Mouse (Mus musculus) stomach, postnatal 0 days (tissue): Measurements from ENCODE around the gene Ikbke.

Experiments
- CTCF ChIP-seq: IDR thresholded peaks from 2 replicates; pipeline ENCODE4 v1.5.1; 2016; ENCODE audit warnings: antibody characterized with exemption, low read depth, mild to moderate bottlenecking, moderate library complexity
- EP300 ChIP-seq: optimal IDR thresholded peaks from 2 replicates; pipeline ENCODE3; 2016; ENCODE audit warnings: antibody characterized with exemption

DNA sequence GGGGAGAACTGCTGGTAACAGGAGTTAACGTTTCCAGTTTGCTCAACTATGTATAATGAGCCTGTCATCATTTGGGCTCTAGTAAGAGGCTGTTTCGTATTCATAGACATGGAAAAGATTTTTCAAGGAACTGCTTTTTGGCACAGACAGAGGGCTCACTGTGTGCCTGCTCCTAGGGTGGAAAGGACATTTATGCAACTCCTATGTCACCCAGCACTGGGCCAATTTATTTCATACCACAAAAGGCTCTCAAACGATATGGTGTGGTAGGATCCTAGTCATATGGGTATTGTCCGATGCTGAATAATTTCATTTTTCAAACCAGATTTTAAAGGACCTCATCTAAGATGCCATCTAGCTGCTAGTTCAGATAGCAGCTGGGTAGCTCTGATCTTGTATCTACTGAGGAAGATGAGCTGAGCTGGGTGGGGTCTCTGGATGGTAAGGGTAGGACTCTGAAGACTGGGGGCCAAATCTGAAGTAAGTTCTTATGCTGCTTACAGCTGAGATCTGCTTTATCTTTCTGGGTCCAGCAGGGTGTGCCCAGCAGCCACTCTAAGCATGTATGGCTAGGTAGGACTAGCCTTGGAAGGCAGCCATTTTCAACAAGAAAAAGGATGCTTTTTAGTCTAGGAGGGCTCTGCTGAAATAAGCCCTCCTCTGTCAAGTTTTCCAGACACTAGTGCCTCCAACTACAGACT is 14.0 kb upstream of the Ikbke start:
- no peak for TF ChIP-seq EP300
- TF ChIP-seq CTCF = peak; percentile 36; the same call in 1 of the 2 replicates
